Mouse (Mus musculus) MEL (cell line): Measurements from ENCODE around the gene Gnas. TPM values are rescaled to one million over a fixed set of nuclear protein-coding genes. Genes with fewer than 3 reads are reported as not detected.

Experiments used
- DNase-seq: peaks from one replicate; pipeline ENCODE4 v3.0.0; 2011; ENCODE audit warnings: low read depth, low spot score
- H3K27ac ChIP-seq: 2 replicates; pipeline ENCODE4 v1.5.1; 2012; ENCODE audit warnings: low read depth, mild to moderate bottlenecking, control low read depth, low read length, moderate library complexity; ENCODE audit not compliant: control insufficient read depth
- H3K27me3 ChIP-seq, 2 experiments: fragments of 150-350 bp in 1 of 2; sonication (generic) in 1 of 2; 2 replicates each; pipeline ENCODE4 v1.6.1; 2012; ENCODE audit warnings: low read length in 2 of 2, mild to moderate bottlenecking in 2 of 2, improper control_type of control experiment in 1 of 2, moderate library complexity in 1 of 2; ENCODE audit not compliant: insufficient read depth in 2 of 2, control insufficient read depth in 1 of 2
- H3K36me3 ChIP-seq, 2 experiments: 2 replicates each; pipeline ENCODE4 v1.6.1; 2012 to 2014; ENCODE audit warnings: low read length in 2 of 2, improper control_type of control experiment in 1 of 2, inconsistent platforms in 1 of 2, mild to moderate bottlenecking in 1 of 2; ENCODE audit not compliant: insufficient read depth in 2 of 2, control insufficient read depth in 1 of 2
- H3K4me1 ChIP-seq, 2 experiments: fragments of 150-350 bp in 1 of 2; sonication (generic) in 1 of 2; 2 replicates each; pipeline ENCODE4 v1.6.1; 2012; ENCODE audit warnings: low read length in 2 of 2, improper control_type of control experiment in 1 of 2, mild to moderate bottlenecking in 1 of 2; ENCODE audit not compliant: insufficient read depth in 2 of 2, control insufficient read depth in 1 of 2
- H3K4me3 ChIP-seq, 2 experiments: fragments of 150-350 bp in 1 of 2; sonication (generic) in 1 of 2; 2 replicates each; pipeline ENCODE4 v1.5.1; 2012; ENCODE audit warnings: low read depth in 2 of 2, low read length in 2 of 2, mild to moderate bottlenecking in 2 of 2, moderate library complexity in 2 of 2, control low read depth in 1 of 2, improper control_type of control experiment in 1 of 2; ENCODE audit not compliant: control insufficient read depth in 1 of 2, insufficient read depth in 1 of 2
- H3K79me2 ChIP-seq: 2 replicates; pipeline ENCODE4 v1.6.1; 2012; ENCODE audit warnings: mild to moderate bottlenecking, low read length, moderate library complexity; ENCODE audit not compliant: control insufficient read depth, poor library complexity, insufficient read depth
- H3K9ac ChIP-seq: 2 replicates; pipeline ENCODE4 v1.6.1; 2012; ENCODE audit warnings: low read depth, mild to moderate bottlenecking, control low read depth, low read length, moderate library complexity; ENCODE audit not compliant: control insufficient read depth, poor library complexity, severe bottlenecking
- H3K9me3 ChIP-seq: fragments of 150-350 bp; sonication (generic); replicated peaks from 2 replicates; pipeline ENCODE4 v1.6.1; 2012; ENCODE audit warnings: mild to moderate bottlenecking, low read length, improper control_type of control experiment, moderate library complexity; ENCODE audit not compliant: insufficient read depth
- CHD1 ChIP-seq: IDR thresholded peaks from 2 replicates; pipeline ENCODE4 v1.6.1; 2012; ENCODE audit warnings: low read depth, mild to moderate bottlenecking, inconsistent platforms, low read length, improper control_type of control experiment
- CHD2 ChIP-seq: IDR thresholded peaks from 2 replicates; pipeline ENCODE4 v1.6.1; 2011; ENCODE audit warnings: low read length, improper control_type of control experiment
- CTCF ChIP-seq, 3 experiments: IDR thresholded peaks in 2 of 3; conservative IDR thresholded peaks in 1 of 3; 2 replicates each; pipeline ENCODE4 v1.5.1; 2011 to 2012; ENCODE audit warnings: low read length in 3 of 3, low read depth in 2 of 3, mild to moderate bottlenecking in 2 of 3, improper control_type of control experiment in 1 of 3, inconsistent platforms in 1 of 3, mixed read lengths in 1 of 3, moderate library complexity in 1 of 3; ENCODE audit not compliant: control insufficient read depth in 1 of 3, insufficient read depth in 1 of 3, poor library complexity in 1 of 3, severe bottlenecking in 1 of 3
- ELF1 ChIP-seq: IDR thresholded peaks from 2 replicates; pipeline ENCODE4 v1.6.1; 2014; ENCODE audit warnings: low read depth, mild to moderate bottlenecking, inconsistent platforms, low read length, improper control_type of control experiment, moderate library complexity
- EP300 ChIP-seq, 2 experiments: IDR thresholded peaks; 2 replicates each; pipeline ENCODE4 v1.6.1; 2011; ENCODE audit warnings: improper control_type of control experiment in 2 of 2, low read length in 2 of 2, low read depth in 1 of 2, mild to moderate bottlenecking in 1 of 2
- GABPA ChIP-seq: IDR thresholded peaks from 2 replicates; pipeline ENCODE4 v1.6.1; 2012; ENCODE audit warnings: low read depth, mild to moderate bottlenecking, inconsistent platforms, low read length, improper control_type of control experiment, moderate library complexity
- GATA1 ChIP-seq: IDR thresholded peaks from 2 replicates; pipeline ENCODE4 v1.6.1; 2011; ENCODE audit warnings: low read depth, low read length, improper control_type of control experiment
- HCFC1 ChIP-seq: IDR thresholded peaks from 2 replicates; pipeline ENCODE4 v1.6.1; 2012; ENCODE audit warnings: low read depth, mild to moderate bottlenecking, inconsistent platforms, low read length, improper control_type of control experiment, moderate library complexity
- JUND ChIP-seq: IDR thresholded peaks from 2 replicates; pipeline ENCODE4 v1.6.1; 2011; ENCODE audit warnings: low read depth, mild to moderate bottlenecking, improper control_type of control experiment, low read length
- MAFK ChIP-seq: IDR thresholded peaks from 2 replicates; pipeline ENCODE4 v1.6.1; 2011; ENCODE audit warnings: low read depth, mild to moderate bottlenecking, low read length, improper control_type of control experiment, borderline replicate concordance
- MAX ChIP-seq: IDR thresholded peaks from 2 replicates; pipeline ENCODE4 v1.6.1; 2011; ENCODE audit warnings: low read length, improper control_type of control experiment
- MAZ ChIP-seq: IDR thresholded peaks from 2 replicates; pipeline ENCODE4 v1.6.1; 2012; ENCODE audit warnings: low read depth, mild to moderate bottlenecking, inconsistent platforms, low read length, improper control_type of control experiment
- MEF2A ChIP-seq: IDR thresholded peaks from 2 replicates; pipeline ENCODE4 v1.6.1; 2014; ENCODE audit warnings: low read depth, mild to moderate bottlenecking, inconsistent platforms, low read length, improper control_type of control experiment; ENCODE audit not compliant: poor library complexity, insufficient replicate concordance, severe bottlenecking; ENCODE audit errors: extremely low read depth
- MXI1 ChIP-seq: IDR thresholded peaks from 2 replicates; pipeline ENCODE4 v1.6.1; 2011; ENCODE audit warnings: mild to moderate bottlenecking, low read depth, low read length, improper control_type of control experiment
- MYC ChIP-seq: IDR thresholded peaks from 2 replicates; pipeline ENCODE4 v1.6.1; 2011; ENCODE audit warnings: low read depth, mild to moderate bottlenecking, low read length, improper control_type of control experiment, moderate library complexity
- NELFE ChIP-seq: IDR thresholded peaks from 2 replicates; pipeline ENCODE4 v1.6.1; 2011; ENCODE audit warnings: low read depth, low read length, improper control_type of control experiment
- NRF1 ChIP-seq: IDR thresholded peaks from 2 replicates; pipeline ENCODE4 v1.6.1; 2014; ENCODE audit warnings: low read depth, mild to moderate bottlenecking, inconsistent platforms, low read length, improper control_type of control experiment, moderate library complexity; ENCODE audit not compliant: poor library complexity, insufficient read depth, severe bottlenecking
- POLR2A ChIP-seq, 2 experiments: IDR thresholded peaks; 2 replicates each; pipeline ENCODE4 v1.6.1; 2011 to 2012; ENCODE audit warnings: low read length in 2 of 2, mild to moderate bottlenecking in 2 of 2, control low read depth in 1 of 2, improper control_type of control experiment in 1 of 2, low read depth in 1 of 2, moderate library complexity in 1 of 2; ENCODE audit not compliant: control insufficient read depth in 1 of 2, insufficient read depth in 1 of 2, poor library complexity in 1 of 2
- RAD21 ChIP-seq: IDR thresholded peaks from 2 replicates; pipeline ENCODE4 v1.6.1; 2011; ENCODE audit warnings: mild to moderate bottlenecking, low read depth, low read length, improper control_type of control experiment
- RCOR1 ChIP-seq: IDR thresholded peaks from 2 replicates; pipeline ENCODE4 v1.6.1; 2012; ENCODE audit warnings: low read depth, mild to moderate bottlenecking, inconsistent platforms, low read length, improper control_type of control experiment
- SIN3A ChIP-seq: IDR thresholded peaks from 2 replicates; pipeline ENCODE4 v1.6.1; 2012; ENCODE audit warnings: low read length, improper control_type of control experiment, inconsistent platforms
- SMC3 ChIP-seq: IDR thresholded peaks from 2 replicates; pipeline ENCODE4 v1.6.1; 2011; ENCODE audit warnings: low read depth, low read length, improper control_type of control experiment
- TAL1 ChIP-seq: IDR thresholded peaks from 2 replicates; pipeline ENCODE4 v1.6.1; 2012; ENCODE audit warnings: mild to moderate bottlenecking, inconsistent platforms, low read length, moderate library complexity, mixed read lengths
- TCF12 ChIP-seq: IDR thresholded peaks from 2 replicates; pipeline ENCODE4 v1.6.1; 2014; ENCODE audit warnings: low read depth, mild to moderate bottlenecking, inconsistent platforms, low read length, improper control_type of control experiment, moderate library complexity
- UBTF ChIP-seq: IDR thresholded peaks from 2 replicates; pipeline ENCODE4 v1.6.1; 2012; ENCODE audit warnings: low read depth, mild to moderate bottlenecking, inconsistent platforms, low read length, improper control_type of control experiment, moderate library complexity, borderline replicate concordance; ENCODE audit not compliant: insufficient read depth
- ZC3H11A ChIP-seq: IDR thresholded peaks from 2 replicates; pipeline ENCODE4 v1.6.1; 2012; ENCODE audit warnings: low read depth, mild to moderate bottlenecking, inconsistent platforms, low read length, improper control_type of control experiment
- ZKSCAN1 ChIP-seq: IDR thresholded peaks from 2 replicates; pipeline ENCODE4 v1.6.1; 2012; ENCODE audit warnings: low read depth, mild to moderate bottlenecking, inconsistent platforms, low read length, improper control_type of control experiment, moderate library complexity
- ZMIZ1 ChIP-seq: IDR thresholded peaks from 2 replicates; pipeline ENCODE4 v1.6.1; 2012; ENCODE audit warnings: low read depth, mild to moderate bottlenecking, inconsistent platforms, low read length, improper control_type of control experiment, moderate library complexity
- ZNF384 ChIP-seq: IDR thresholded peaks from 2 replicates; pipeline ENCODE4 v1.6.1; 2012; ENCODE audit warnings: low read depth, mild to moderate bottlenecking, inconsistent platforms, low read length, improper control_type of control experiment
- polyA plus RNA-seq, 2 experiments: library from polyadenylated mRNA; stranded (reverse) in 1 of 2; unstranded in 1 of 2; fragments of >175 nt in 1 of 2; fragments of >200 nt in 1 of 2; gene quantifications; 2 replicates each; pipeline versions ENCODE4 v1.2.1 to v1.2.4; 2012; ENCODE audit warnings: low replicate concordance in 2 of 2, low read depth in 1 of 2; ENCODE audit not compliant: insufficient read length in 2 of 2, insufficient read depth in 1 of 2, missing spikeins in 1 of 2
- total RNA-seq: library from RNA; depleted of rRNA; stranded (reverse); fragments of 300-350 nt; gene quantifications from 2 replicates; pipeline ENCODE4 v1.2.3, GENCODE M21; 2012

The Gnas gene
- total and polyA plus RNA-seq, 3 experiments, result 273 to 447 (median 383) TPM

DNA sequence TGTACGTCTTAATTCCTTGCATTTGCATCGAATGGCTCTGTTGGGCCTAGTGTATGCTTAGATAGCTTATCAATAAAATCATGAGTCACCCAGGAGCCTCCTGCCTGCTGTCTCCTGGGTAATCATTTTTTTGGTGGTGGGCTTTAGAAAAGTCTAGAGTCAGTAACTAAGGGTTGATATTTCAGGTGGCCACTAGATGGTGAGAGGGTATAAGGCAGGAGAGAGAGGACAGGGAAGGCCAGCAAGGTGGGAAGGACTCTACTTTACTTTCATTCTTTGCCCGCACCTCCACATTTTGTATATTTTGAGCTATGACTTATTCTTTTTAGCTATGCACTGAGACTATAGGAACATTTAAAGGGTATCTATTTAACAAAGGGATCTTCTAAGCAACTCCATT is 23.8 kb downstream of the Gnas start:
- DNase-seq, result no peak
- TF ChIP-seq RAD21 (peak; percentile 67), SMC3 (peak; percentile 46), CHD2 (no peak), ZC3H11A (peak; percentile 29; the same call in 1 of the 2 replicates), GABPA (no peak), CTCF (IDR thresholded peaks at IDR 0.05 in 2 of 3, conservative IDR thresholded peaks at IDR 0.05 in 1 of 3; ENCODE audit: control insufficient read depth in 1 of 3, insufficient read depth in 1 of 3, low read depth in 2 of 3, low read length in 3 of 3, poor library complexity in 1 of 3, severe bottlenecking in 1 of 3) (peak; percentile 18 to 55 (median 20); a peak in 3 of 6 replicates)
- TF ChIP-seq, all 39 proteins: peak for 4
- no peak overlapping the region for H3K9ac ChIP-seq
- H3K27ac ChIP-seq, result no peak overlapping the region
- no peaks in the 10 kb centered on the region for H3K79me2 ChIP-seq
- H3K9me3 ChIP-seq, result no peaks in the 10 kb centered on the region
- H3K4me1 ChIP-seq, result no peaks in the 10 kb centered on the region; a peak in 1 of 4 replicates
- H3K27me3 ChIP-seq, result no peaks in the 10 kb centered on the region
- no peaks in the 10 kb centered on the region for H3K36me3 ChIP-seq
- H3K4me3 ChIP-seq, result no peak overlapping the region

DNA sequence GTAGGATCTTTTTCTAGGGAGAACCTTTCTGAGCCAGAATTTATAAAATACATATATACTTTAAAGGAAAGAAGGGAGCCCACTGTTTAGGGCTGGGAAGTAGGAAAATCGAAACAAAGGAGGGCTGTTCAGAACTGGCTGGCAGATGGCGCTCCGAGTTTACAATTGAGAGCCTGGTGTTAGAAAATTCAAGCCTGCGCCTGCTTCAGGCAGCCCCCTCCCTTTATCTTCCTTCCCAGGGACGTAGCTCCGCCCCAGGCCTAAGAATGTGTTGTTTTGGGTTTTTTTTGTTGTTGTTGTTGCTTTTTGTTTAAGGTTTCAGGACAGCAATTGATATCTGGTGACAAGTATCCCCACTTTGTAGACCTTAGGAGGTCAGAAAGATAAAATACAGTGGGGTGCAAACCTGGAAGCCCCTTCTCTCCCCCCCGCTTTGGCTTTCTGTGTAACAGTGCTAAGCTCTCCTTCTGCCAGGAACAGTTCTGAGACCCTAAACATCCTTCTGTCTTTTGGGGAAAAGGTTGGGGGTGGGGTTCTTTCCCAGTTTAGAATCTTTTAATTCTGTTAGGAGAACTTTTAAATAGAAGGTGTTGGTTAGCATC is 26.9 kb downstream of the Gnas start:
- H3K79me2 ChIP-seq, result no peaks in the 10 kb centered on the region
- peak overlapping the region; percentile 1 to 33; a peak in 2 of 4 replicates for H3K4me3 ChIP-seq
- H3K36me3 ChIP-seq, result no peaks in the 10 kb centered on the region
- H3K4me1 ChIP-seq, result no peaks in the 10 kb centered on the region; a peak in 1 of 4 replicates
- peak; percentile 77 for DNase-seq
- H3K9ac ChIP-seq, result 0 out of 2 replicates have a peak overlapping the region, but pooled peaks have one; percentile 11
- H3K9me3 ChIP-seq, result no peaks in the 10 kb centered on the region
- no peaks in the 10 kb centered on the region for H3K27me3 ChIP-seq
- H3K27ac ChIP-seq, result no peak overlapping the region
- no peak for TF ChIP-seq RCOR1
- TF ChIP-seq CHD2, result no peak
- TF ChIP-seq MXI1, result no peak
- TF ChIP-seq CHD1, result no peak
- no peak for TF ChIP-seq MYC
- TF ChIP-seq MAX, result no peak
- peak; percentile 32 to 97 (median 80); a peak in 5 of 6 replicates for TF ChIP-seq CTCF (IDR thresholded peaks at IDR 0.05 in 2 of 3, conservative IDR thresholded peaks at IDR 0.05 in 1 of 3; ENCODE audit: control insufficient read depth in 1 of 3, insufficient read depth in 1 of 3, low read depth in 2 of 3, low read length in 3 of 3, poor library complexity in 1 of 3, severe bottlenecking in 1 of 3)
- TF ChIP-seq JUND, result no peak
- peak; percentile 45; the same call in 1 of the 2 replicates for TF ChIP-seq NRF1
- no peak for TF ChIP-seq ZKSCAN1
- TF ChIP-seq NELFE, result no peak
- no peak for TF ChIP-seq TCF12
- no peak for TF ChIP-seq POLR2A (IDR thresholded peaks at IDR 0.05; ENCODE audit: control insufficient read depth in 1 of 2, insufficient read depth in 1 of 2, low read depth in 1 of 2, low read length in 2 of 2, poor library complexity in 1 of 2)
- no peak for TF ChIP-seq GABPA
- peak; percentile 99 for TF ChIP-seq RAD21
- peak; percentile 97 for TF ChIP-seq SMC3
- TF ChIP-seq EP300 (IDR thresholded peaks at IDR 0.05; ENCODE audit: low read depth in 1 of 2, low read length in 2 of 2), result no peak
- no peak for TF ChIP-seq MEF2A
- TF ChIP-seq MAZ, result peak; percentile 77
- no peak for TF ChIP-seq UBTF
- TF ChIP-seq ZNF384, result peak; percentile 24; the same call in 1 of the 2 replicates
- TF ChIP-seq ZC3H11A, result peak; percentile 97
- TF ChIP-seq HCFC1, result 0 out of 2 replicates have a peak, but pooled peaks have one; percentile 31
- TF ChIP-seq SIN3A, result peak; percentile 57
- TF ChIP-seq ELF1, result 0 out of 2 replicates have a peak, but pooled peaks have one; percentile 19
- peak; percentile 26; the same call in 1 of the 2 replicates for TF ChIP-seq GATA1
- TF ChIP-seq ZMIZ1, result no peak
- no peak for TF ChIP-seq TAL1
- no peak for TF ChIP-seq MAFK
